Mouse (Mus musculus): ENCODE results near the gene Eif2b4. TPM values are rescaled to one million over a fixed set of nuclear protein-coding genes. Genes with fewer than 3 reads are reported as not detected.

Gene Eif2b4
- total and polyA plus RNA-seq, 2 experiments, result 18.7 to 51.0 TPM

DNA sequence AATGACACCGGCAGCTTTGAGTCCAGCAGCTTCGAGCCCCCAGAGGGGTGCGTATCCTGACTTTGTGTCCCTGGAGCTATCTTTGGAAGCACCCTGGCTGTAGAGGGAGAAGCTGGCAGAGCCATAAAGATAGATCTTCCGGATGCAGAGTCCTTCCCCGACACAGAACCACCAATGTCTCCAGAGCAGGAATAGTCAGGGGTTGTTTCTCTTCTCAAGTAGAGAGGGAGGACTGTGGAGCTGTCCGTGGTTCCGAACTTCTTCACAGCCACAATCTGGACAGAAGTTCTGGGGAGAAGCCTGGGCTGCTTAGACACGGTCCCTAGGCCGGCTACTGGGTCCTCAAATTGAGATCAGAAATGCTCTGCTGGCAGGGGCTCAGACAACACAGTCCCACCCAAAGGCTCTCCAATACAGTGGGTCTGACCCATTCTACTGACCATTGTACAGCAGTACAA lies 54.2 kb downstream of the Eif2b4 start:
- peaks cover 17% of the 10 kb centered on the region for H3K27me3 ChIP-seq (ENCODE audit: control insufficient read depth, insufficient read depth, low read length)
- H3K79me2 ChIP-seq (ENCODE audit: control insufficient read depth, insufficient read depth, low read length), result no peaks in the 10 kb centered on the region
- no peak overlapping the region for H3K9ac ChIP-seq (ENCODE audit: low read depth, low read length)
- no peak for DNase-seq (ENCODE audit: extremely low read depth, low read depth, low spot score)
- H3K27ac ChIP-seq (replicated peaks; ENCODE audit: insufficient read depth, low read depth, low read length), result no peak overlapping the region
- H3K4me1 ChIP-seq (ENCODE audit: control insufficient read depth, insufficient read depth, low read length), result no peaks in the 10 kb centered on the region; the same call in 1 of the 2 replicates
- no peak overlapping the region for H3K4me3 ChIP-seq (ENCODE audit: insufficient read depth, low read depth, low read length)
- peaks cover 8% of the 10 kb centered on the region; the same call in 1 of the 2 replicates for H3K36me3 ChIP-seq (ENCODE audit: control insufficient read depth, insufficient read depth, low read length)
- TF ChIP-seq POLR2A (IDR thresholded peaks at IDR 0.05; ENCODE audit: extremely low read depth, insufficient read depth, low read length) (no peak), CTCF (IDR thresholded peaks at IDR 0.05; ENCODE audit: low read depth, low read length) (no peak)
- WGBS, result 20% methylated on average over 9 of the region's 9 CpGs

DNA sequence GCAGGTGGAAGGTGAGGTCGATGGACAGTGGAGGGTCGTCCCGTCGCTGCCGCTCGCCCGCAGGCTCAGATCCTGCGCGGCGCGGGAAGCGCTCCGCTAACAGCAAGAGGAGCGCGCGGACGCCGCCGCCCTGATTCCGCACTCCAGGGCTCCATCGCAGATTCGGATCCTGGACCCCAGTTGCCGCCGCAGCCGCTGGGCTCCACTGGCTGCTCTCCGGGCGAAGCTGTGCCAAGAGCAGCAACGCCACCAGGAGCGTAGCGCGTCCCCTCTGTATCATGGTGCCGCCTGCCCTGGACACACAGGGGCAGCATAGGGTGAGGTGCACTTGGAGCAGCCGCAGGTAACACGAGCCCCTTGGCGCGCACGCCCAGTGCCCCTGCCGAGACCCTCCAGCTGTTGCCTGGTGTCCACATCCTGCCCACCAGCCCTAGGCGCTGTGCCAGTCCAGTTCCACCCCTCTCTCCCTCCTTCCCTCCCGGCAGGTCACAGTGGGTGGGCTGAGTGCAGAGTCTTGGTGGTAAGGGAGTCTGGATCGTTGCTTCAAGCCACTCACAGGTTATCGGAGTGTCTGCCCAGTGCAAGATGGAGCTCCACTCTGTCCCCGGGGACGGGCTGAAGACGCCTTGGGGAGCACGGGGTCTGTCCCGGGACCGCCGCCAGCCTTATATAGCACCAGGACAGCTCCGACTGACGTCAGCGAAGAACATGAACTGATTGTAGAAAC lies 54.8 kb downstream of the Eif2b4 start, which contains the start of gene Ucn:
Gene Ucn (minus strand): TSS at position 589 of the 727 bp plus-strand sequence.
- 4% methylated on average over 52 of the region's 52 CpGs for WGBS
- no peak within 1 kb of the TSS for H3K27ac ChIP-seq (replicated peaks; ENCODE audit: insufficient read depth, low read depth, low read length)
- no peaks in the 10 kb centered on the region for H3K79me2 ChIP-seq (ENCODE audit: control insufficient read depth, insufficient read depth, low read length)
- H3K36me3 ChIP-seq (ENCODE audit: control insufficient read depth, insufficient read depth, low read length), result peaks cover 6% of the 10 kb centered on the region; the same call in 1 of the 2 replicates
- peaks cover 17% of the 10 kb centered on the region for H3K27me3 ChIP-seq (ENCODE audit: control insufficient read depth, insufficient read depth, low read length)
- H3K9ac ChIP-seq (ENCODE audit: low read depth, low read length), result no peak within 1 kb of the TSS
- no peaks in the 10 kb centered on the region; the same call in 1 of the 2 replicates for H3K4me1 ChIP-seq (ENCODE audit: control insufficient read depth, insufficient read depth, low read length)
- H3K4me3 ChIP-seq (ENCODE audit: insufficient read depth, low read depth, low read length), result no peak within 1 kb of the TSS
- TF ChIP-seq POLR2A (IDR thresholded peaks at IDR 0.05; ENCODE audit: extremely low read depth, insufficient read depth, low read length), result no peak
- TF ChIP-seq CTCF (IDR thresholded peaks at IDR 0.05; ENCODE audit: low read depth, low read length), result no peak
- DNase-seq (ENCODE audit: extremely low read depth, low read depth, low spot score), result no peak

DNA sequence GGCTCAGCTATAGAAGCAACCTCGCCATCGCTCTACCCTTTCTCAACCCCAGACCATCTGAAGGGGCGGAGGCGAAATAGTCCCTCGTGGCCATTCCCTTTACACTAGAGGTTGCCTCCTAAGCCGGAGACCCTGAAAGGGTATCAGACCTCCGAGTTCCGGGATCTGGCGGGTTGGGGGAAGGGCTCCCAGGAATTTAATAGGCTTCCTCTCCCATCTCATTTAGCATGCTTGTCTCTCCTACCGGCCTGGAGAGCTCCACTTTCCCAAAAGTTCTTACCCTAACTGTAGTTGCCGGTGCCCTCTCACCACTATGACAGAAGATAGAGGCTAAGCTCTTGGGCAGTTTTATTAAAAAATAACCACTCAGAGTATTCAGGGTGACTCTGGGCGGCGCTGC lies 55.6 kb downstream of the Eif2b4 start:
- Histone ChIP-seq H3K36me3 (ENCODE audit: control insufficient read depth, insufficient read depth, low read length) (peaks cover 3% of the 10 kb centered on the region; the same call in 1 of the 2 replicates), H3K79me2 (ENCODE audit: control insufficient read depth, insufficient read depth, low read length) (no peaks in the 10 kb centered on the region), H3K4me1 (ENCODE audit: control insufficient read depth, insufficient read depth, low read length) (no peaks in the 10 kb centered on the region; the same call in 1 of the 2 replicates), H3K27me3 (ENCODE audit: control insufficient read depth, insufficient read depth, low read length) (peaks cover 17% of the 10 kb centered on the region), H3K4me3 (ENCODE audit: insufficient read depth, low read depth, low read length) (no peak overlapping the region), H3K9ac (ENCODE audit: low read depth, low read length) (no peak overlapping the region), H3K27ac (replicated peaks; ENCODE audit: insufficient read depth, low read depth, low read length) (no peak overlapping the region)
- 4% methylated on average over 13 of the region's 13 CpGs for WGBS
- no peak for TF ChIP-seq CTCF (IDR thresholded peaks at IDR 0.05; ENCODE audit: low read depth, low read length)
- no peak for DNase-seq (ENCODE audit: extremely low read depth, low read depth, low spot score)

Other genes with a start within 250 kb of the Eif2b4 start
- 0.60 and 0.74 TPM in 2 replicates for gene Cgref1, start 247.8 kb downstream of the Eif2b4 start, total RNA-seq (2014; rRNA removed)
- gene Cgref1, start 247.8 kb downstream of the Eif2b4 start, polyA plus RNA-seq (2012; rRNA removed), result 0.28 and 0.34 TPM in 2 replicates
- 62.0 and 91.0 TPM in 2 replicates for gene Preb, start 233.1 kb downstream of the Eif2b4 start, total RNA-seq (2014; rRNA removed)
- gene Preb, start 233.1 kb downstream of the Eif2b4 start, polyA plus RNA-seq (2012; rRNA removed), result 279 and 433 TPM in 2 replicates
- under 0.01 and 0.07 TPM in 2 replicates for gene Tcf23, start 224.8 kb downstream of the Eif2b4 start, total RNA-seq (2014; rRNA removed)
- gene Tcf23, start 224.8 kb downstream of the Eif2b4 start, polyA plus RNA-seq (2012; rRNA removed), result 0.06 TPM in 1 of 2 replicates, not detected in the other
- gene Atraid, start 145.1 kb downstream of the Eif2b4 start, total RNA-seq (2014; rRNA removed), result 172 and 185 TPM in 2 replicates
- 160 TPM in 2 replicates for gene Atraid, start 145.1 kb downstream of the Eif2b4 start, polyA plus RNA-seq (2012; rRNA removed)
- gene Slc5a6, start 144.5 kb downstream of the Eif2b4 start, total RNA-seq (2014; rRNA removed), result 6.1 and 6.7 TPM in 2 replicates
- 15.5 and 16.2 TPM in 2 replicates for gene Slc5a6, start 144.5 kb downstream of the Eif2b4 start, polyA plus RNA-seq (2012; rRNA removed)
- 10.7 and 11.8 TPM in 2 replicates for gene Cad, start 138.7 kb downstream of the Eif2b4 start, total RNA-seq (2014; rRNA removed)
- gene Cad, start 138.7 kb downstream of the Eif2b4 start, polyA plus RNA-seq (2012; rRNA removed), result 8.4 and 12.7 TPM in 2 replicates
- gene Dnajc5g, start 87.1 kb downstream of the Eif2b4 start, total RNA-seq (2014; rRNA removed), result not detected in 2 replicates
- gene Dnajc5g, start 87.1 kb downstream of the Eif2b4 start, polyA plus RNA-seq (2012; rRNA removed), result not detected in 2 replicates
- 0.37 and 0.60 TPM in 2 replicates for gene Slc30a3, start 85.2 kb downstream of the Eif2b4 start, total RNA-seq (2014; rRNA removed)
- 0.37 and 0.97 TPM in 2 replicates for gene Slc30a3, start 85.2 kb downstream of the Eif2b4 start, polyA plus RNA-seq (2012; rRNA removed)
- 0.28 TPM in 1 of 2 replicates, not detected in the other for gene Trim54, start 76.7 kb downstream of the Eif2b4 start, total RNA-seq (2014; rRNA removed)
- not detected in 2 replicates for gene Trim54, start 76.7 kb downstream of the Eif2b4 start, polyA plus RNA-seq (2012; rRNA removed)
- gene Ucn, start 54.6 kb downstream of the Eif2b4 start, total RNA-seq (2014; rRNA removed), result not detected in 2 replicates
- not detected in 2 replicates for gene Ucn, start 54.6 kb downstream of the Eif2b4 start, polyA plus RNA-seq (2012; rRNA removed)
- gene Mpv17, start 39.2 kb downstream of the Eif2b4 start, total RNA-seq (2014; rRNA removed), result 49.0 and 58.8 TPM in 2 replicates
- 88.8 and 92.3 TPM in 2 replicates for gene Mpv17, start 39.2 kb downstream of the Eif2b4 start, polyA plus RNA-seq (2012; rRNA removed)
- 1.0 and 2.6 TPM in 2 replicates for gene Gm29609, start 13.5 kb downstream of the Eif2b4 start, total RNA-seq (2014; rRNA removed)
- 2.3 and 2.8 TPM in 2 replicates for gene Gm29609, start 13.5 kb downstream of the Eif2b4 start, polyA plus RNA-seq (2012; rRNA removed)
- gene Gtf3c2, start 13.3 kb downstream of the Eif2b4 start, total RNA-seq (2014; rRNA removed), result 10.9 and 17.5 TPM in 2 replicates
- 21.0 and 33.0 TPM in 2 replicates for gene Gtf3c2, start 13.3 kb downstream of the Eif2b4 start, polyA plus RNA-seq (2012; rRNA removed)
- 13.3 and 13.7 TPM in 2 replicates for gene Snx17, start 203 bp downstream of the Eif2b4 start, total RNA-seq (2014; rRNA removed)
- 19.1 and 22.5 TPM in 2 replicates for gene Snx17, start 203 bp downstream of the Eif2b4 start, polyA plus RNA-seq (2012; rRNA removed)
- 3.1 and 4.2 TPM in 2 replicates for gene Zfp513, start 8.9 kb upstream of the Eif2b4 start, total RNA-seq (2014; rRNA removed)
- gene Zfp513, start 8.9 kb upstream of the Eif2b4 start, polyA plus RNA-seq (2012; rRNA removed), result 17.6 and 27.6 TPM in 2 replicates
- 19.7 and 23.5 TPM in 2 replicates for gene Ppm1g, start 27.3 kb upstream of the Eif2b4 start, total RNA-seq (2014; rRNA removed)
- 31.6 and 32.3 TPM in 2 replicates for gene Ppm1g, start 27.3 kb upstream of the Eif2b4 start, polyA plus RNA-seq (2012; rRNA removed)
- 43.8 and 51.5 TPM in 2 replicates for gene Nrbp1, start 47.4 kb upstream of the Eif2b4 start, total RNA-seq (2014; rRNA removed)
- 97.8 and 112 TPM in 2 replicates for gene Nrbp1, start 47.4 kb upstream of the Eif2b4 start, polyA plus RNA-seq (2012; rRNA removed)
- gene Gm9970, start 47.8 kb upstream of the Eif2b4 start, total RNA-seq (2014; rRNA removed), result not detected in 2 replicates
- not detected in 2 replicates for gene Gm9970, start 47.8 kb upstream of the Eif2b4 start, polyA plus RNA-seq (2012; rRNA removed)
- 1.7 and 2.1 TPM in 2 replicates for gene Krtcap3, start 58.3 kb upstream of the Eif2b4 start, total RNA-seq (2014; rRNA removed)
- gene Krtcap3, start 58.3 kb upstream of the Eif2b4 start, polyA plus RNA-seq (2012; rRNA removed), result 4.3 and 8.3 TPM in 2 replicates
- 17.8 and 20.1 TPM in 2 replicates for gene Ift172, start 97.7 kb upstream of the Eif2b4 start, total RNA-seq (2014; rRNA removed)
- 11.0 and 11.7 TPM in 2 replicates for gene Ift172, start 97.7 kb upstream of the Eif2b4 start, polyA plus RNA-seq (2012; rRNA removed)
- gene Fndc4, start 102.7 kb upstream of the Eif2b4 start, total RNA-seq (2014; rRNA removed), result 30.6 and 34.8 TPM in 2 replicates
- 90.7 and 97.7 TPM in 2 replicates for gene Fndc4, start 102.7 kb upstream of the Eif2b4 start, polyA plus RNA-seq (2012; rRNA removed)
- 113 and 114 TPM in 2 replicates for gene Gckr, start 104.0 kb upstream of the Eif2b4 start, total RNA-seq (2014; rRNA removed)
- 199 and 282 TPM in 2 replicates for gene Gckr, start 104.0 kb upstream of the Eif2b4 start, polyA plus RNA-seq (2012; rRNA removed)

Measured in liver, adult 2 months (tissue).